Mouse (Mus musculus) liver, embryonic 16.5 days (tissue): ENCODE results near the gene Akip1. TPM values are rescaled to one million over a fixed set of nuclear protein-coding genes. Genes with fewer than 3 reads are reported as not detected.
A peak's percentile ranks its signal among the peaks of the same experiment; 100 is the strongest.

Experiments used
- ATAC-seq: fragments of 200-750 bp; cut with Nextera tagmentation; 2 replicates; pipeline ENCODE4 v1.8.0; 2017; ENCODE audit warnings: low read depth, mild to moderate bottlenecking, moderate number of reproducible peaks, moderate library complexity
- H3K27ac ChIP-seq: fragments of 300-500 bp; sonication (generic); 2 replicates; pipeline ENCODE4 v1.5.1; 2014; ENCODE audit warnings: mild to moderate bottlenecking, low read length
- H3K27me3 ChIP-seq: fragments of 300-500 bp; sonication (generic); 2 replicates; pipeline ENCODE4 v1.6.1; 2014; ENCODE audit warnings: low read depth, low read length, mixed read lengths; ENCODE audit not compliant: control insufficient read depth, insufficient read depth
- H3K36me3 ChIP-seq: fragments of 300-500 bp; sonication (generic); 2 replicates; pipeline ENCODE4 v1.6.1; 2014; ENCODE audit warnings: mild to moderate bottlenecking; ENCODE audit not compliant: control insufficient read depth, insufficient read depth
- H3K4me1 ChIP-seq: fragments of 300-500 bp; sonication (generic); 2 replicates; pipeline ENCODE4 v1.6.1; 2014; ENCODE audit warnings: low read depth, low read length, mixed read lengths; ENCODE audit not compliant: control insufficient read depth
- H3K4me2 ChIP-seq: fragments of 300-500 bp; sonication (generic); 2 replicates; pipeline ENCODE4 v1.6.1; 2014; ENCODE audit warnings: low read depth, low read length, mixed read lengths
- H3K4me3 ChIP-seq: fragments of 300-500 bp; sonication (generic); 2 replicates; pipeline ENCODE4 v1.5.1; 2014; ENCODE audit warnings: low read depth, mild to moderate bottlenecking, low read length
- H3K9ac ChIP-seq: fragments of 300-500 bp; sonication (generic); 2 replicates; pipeline ENCODE4 v1.6.1; 2014; ENCODE audit warnings: low read depth, low read length
- H3K9me3 ChIP-seq: fragments of 300-500 bp; sonication (generic); replicated peaks from 2 replicates; pipeline ENCODE4 v1.6.1; 2016; ENCODE audit warnings: low read length; ENCODE audit not compliant: control insufficient read depth
- WGBS: fragments of 180-500 bp; shearing (Covaris S2); extraction: QIAGEN DNeasy Blood & Tissue Kit; methylation state at CpG from one replicate; pipeline ENCODE4 v1.1.7; 2014; ENCODE audit not compliant: insufficient replicate concordance; 5-methylcytosine and 5-hydroxymethylcytosine counted together
- polyA plus RNA-seq: library from polyadenylated mRNA; unstranded; fragments of >200 nt; fragmentation: Nextera tagmentation; extraction: Ambion mirVana; gene quantifications from 2 replicates; pipeline ENCODE4 v1.2.1, GENCODE M21; 2015

Akip1 gene
- 28.9 and 29.6 TPM in 2 replicates for polyA plus RNA-seq

- H3K36me3 ChIP-seq, result no peaks in the 10 kb centered on the region; the same call in 1 of the 2 replicates
- H3K27me3 ChIP-seq, result no peaks in the 10 kb centered on the region
- WGBS, result 1% methylated on average over 61 of the region's 61 CpGs
- H3K9me3 ChIP-seq, result no peaks in the 10 kb centered on the region
- H3K9ac ChIP-seq, result peak within 1 kb of the TSS; percentile 86
- peak within 1 kb of the TSS; percentile 67 for H3K27ac ChIP-seq
- H3K4me3 ChIP-seq, result peak within 1 kb of the TSS; percentile 86
- H3K4me2 ChIP-seq, result peak within 1 kb of the TSS; percentile 85
- H3K4me1 ChIP-seq, result peaks cover 12% of the 10 kb centered on the region
- ATAC-seq, result peak; percentile 92
Measured at GRCm38 (mm10) chr7:109703190-109704015, at the start of gene Akip1, which contains the start of gene St5. TSS of gene Akip1 (plus strand) at chr7:109703690. TSS of gene St5 (minus strand) at chr7:109703605.

- H3K27ac ChIP-seq, result no peak overlapping the region
- ATAC-seq, result no peak
- WGBS, result 52% methylated on average over 5 of the region's 5 CpGs
- no peak overlapping the region for H3K4me2 ChIP-seq
- H3K4me1 ChIP-seq, result peaks cover 3% of the 10 kb centered on the region; the same call in 1 of the 2 replicates
- H3K4me3 ChIP-seq, result no peak overlapping the region
- no peak overlapping the region for H3K9ac ChIP-seq
- H3K36me3 ChIP-seq, result no peaks in the 10 kb centered on the region
- H3K9me3 ChIP-seq, result no peaks in the 10 kb centered on the region
- no peaks in the 10 kb centered on the region for H3K27me3 ChIP-seq
Measured at GRCm38 (mm10) chr7:109654871-109655270, 48.6 kb upstream of the Akip1 start.

GRCm38 (mm10) chr7:109657884-109658283, 45.6 kb upstream of the Akip1 start:
- H3K27me3 ChIP-seq, result no peaks in the 10 kb centered on the region
- 28% methylated on average over 6 of the region's 6 CpGs for WGBS
- H3K4me1 ChIP-seq, result peaks cover 3% of the 10 kb centered on the region; the same call in 1 of the 2 replicates
- no peaks in the 10 kb centered on the region for H3K36me3 ChIP-seq
- H3K4me3 ChIP-seq, result no peak overlapping the region
- no peak overlapping the region for H3K4me2 ChIP-seq
- no peaks in the 10 kb centered on the region for H3K9me3 ChIP-seq
- no peak overlapping the region for H3K27ac ChIP-seq
- H3K9ac ChIP-seq, result no peak overlapping the region
- ATAC-seq, result peak; percentile 41; the same call in 1 of the 2 replicates

GRCm38 (mm10) chr7:109659278-109659677, 44.2 kb upstream of the Akip1 start:
- H3K4me3 ChIP-seq, result no peak overlapping the region
- H3K4me2 ChIP-seq, result no peak overlapping the region
- WGBS, result 39% methylated on average over 2 of the region's 2 CpGs
- H3K9me3 ChIP-seq, result no peaks in the 10 kb centered on the region
- no peak overlapping the region for H3K9ac ChIP-seq
- no peak for ATAC-seq
- H3K27me3 ChIP-seq, result no peaks in the 10 kb centered on the region
- peaks cover 3% of the 10 kb centered on the region; the same call in 1 of the 2 replicates for H3K4me1 ChIP-seq
- no peak overlapping the region for H3K27ac ChIP-seq
- no peaks in the 10 kb centered on the region for H3K36me3 ChIP-seq

GRCm38 (mm10) chr7:109662626-109663025, 40.9 kb upstream of the Akip1 start:
- Histone ChIP-seq H3K4me2 (no peak overlapping the region), H3K36me3 (no peaks in the 10 kb centered on the region), H3K27ac (no peak overlapping the region), H3K9ac (no peak overlapping the region), H3K9me3 (no peaks in the 10 kb centered on the region), H3K27me3 (no peaks in the 10 kb centered on the region), H3K4me1 (peaks cover 3% of the 10 kb centered on the region; the same call in 1 of the 2 replicates), H3K4me3 (no peak overlapping the region)
- 72% methylated on average over 4 of the region's 4 CpGs for WGBS
- no peak for ATAC-seq

GRCm38 (mm10) chr7:109666664-109667063, 36.8 kb upstream of the Akip1 start:
- H3K4me2 ChIP-seq, result no peak overlapping the region
- H3K9me3 ChIP-seq, result no peaks in the 10 kb centered on the region
- H3K27me3 ChIP-seq, result peaks cover 3% of the 10 kb centered on the region
- WGBS, result 46% methylated on average over 5 of the region's 5 CpGs
- no peak overlapping the region for H3K9ac ChIP-seq
- no peaks in the 10 kb centered on the region for H3K36me3 ChIP-seq
- no peak for ATAC-seq
- peaks cover 4% of the 10 kb centered on the region; the same call in 1 of the 2 replicates for H3K4me1 ChIP-seq
- H3K27ac ChIP-seq, result no peak overlapping the region
- H3K4me3 ChIP-seq, result no peak overlapping the region

GRCm38 (mm10) chr7:109669426-109670170, 33.9 kb upstream of the Akip1 start:
- H3K27ac ChIP-seq, result no peak overlapping the region
- H3K36me3 ChIP-seq, result no peaks in the 10 kb centered on the region
- H3K27me3 ChIP-seq, result peaks cover 4% of the 10 kb centered on the region
- H3K9ac ChIP-seq, result no peak overlapping the region
- H3K4me1 ChIP-seq, result peaks cover 4% of the 10 kb centered on the region; the same call in 1 of the 2 replicates
- ATAC-seq, result no peak
- H3K9me3 ChIP-seq, result no peaks in the 10 kb centered on the region
- H3K4me3 ChIP-seq, result no peak overlapping the region
- H3K4me2 ChIP-seq, result no peak overlapping the region
- 61% methylated on average over 5 of the region's 5 CpGs for WGBS

- peak overlapping the region; percentile 60 for H3K4me3 ChIP-seq
- H3K27ac ChIP-seq, result no peak overlapping the region
- H3K4me1 ChIP-seq, result peaks cover 4% of the 10 kb centered on the region; the same call in 1 of the 2 replicates
- H3K27me3 ChIP-seq, result peaks cover 4% of the 10 kb centered on the region
- ATAC-seq, result peak; percentile 75
- H3K9ac ChIP-seq, result peak overlapping the region; percentile 56
- WGBS, result 5% methylated on average over 33 of the region's 44 CpGs
- peak overlapping the region; percentile 69 for H3K4me2 ChIP-seq
- no peaks in the 10 kb centered on the region for H3K9me3 ChIP-seq
- H3K36me3 ChIP-seq, result no peaks in the 10 kb centered on the region
Measured at GRCm38 (mm10) chr7:109671581-109672471, 31.7 kb upstream of the Akip1 start.
